Mouse (Mus musculus) thymus, adult 18-20 months (tissue): ENCODE data around the gene Smco1.

ENCODE experiments used
- DNase-seq, 2 experiments: peaks; one replicate each; pipeline ENCODE4 v3.0.0; 2022; ENCODE audit warnings: mixed read lengths in 2 of 2

Gene Smco1

GRCm38 (mm10) chr16:32312386-32312785, 41.1 kb downstream of the Smco1 start:
- no peak for DNase-seq

- DNase-seq = no peak
These were observed 41.6 kb downstream of the Smco1 start for GRCm38 (mm10) chr16:32312859-32313258.

GRCm38 (mm10) chr16:32316601-32317000, 45.3 kb downstream of the Smco1 start:
- DNase-seq = no peak

- no peak for DNase-seq
These were observed 52.7 kb downstream of the Smco1 start for GRCm38 (mm10) chr16:32323953-32324352.
